Mouse (Mus musculus) CH12.LX (cell line): ENCODE measurements around the gene Zmpste24. TPM values are rescaled to one million over a fixed set of nuclear protein-coding genes. Genes with fewer than 3 reads are reported as not detected.
"Not testable (repeated sequence)": the region's sequence is repeated elsewhere in the genome, so short reads cannot be mapped to it uniquely, and the experiment has no call there.

Source experiments
- DNase-seq: peaks from one replicate; pipeline ENCODE4 v3.0.0-alpha.2; 2013; ENCODE audit errors: extremely low read depth
- H3K27ac ChIP-seq: 2 replicates; pipeline ENCODE4 v1.5.1; 2012; ENCODE audit warnings: low read depth, mild to moderate bottlenecking, control low read depth, moderate library complexity; ENCODE audit not compliant: insufficient read depth
- H3K27me3 ChIP-seq: replicated peaks from 2 replicates; pipeline ENCODE3; 2012; ENCODE audit warnings: inconsistent platforms
- H3K36me3 ChIP-seq, 2 experiments: replicated peaks in 1 of 2; 2 replicates each; pipeline versions ENCODE3 to v1.6.1; 2012; ENCODE audit warnings: inconsistent platforms in 1 of 2, low read length in 1 of 2, mild to moderate bottlenecking in 1 of 2, mixed read lengths in 1 of 2, moderate library complexity in 1 of 2; ENCODE audit not compliant: control insufficient read depth in 1 of 2, insufficient read depth in 1 of 2
- H3K4me1 ChIP-seq, 2 experiments: 2 replicates each; pipeline ENCODE4 v1.6.1; 2012; ENCODE audit warnings: inconsistent platforms in 1 of 2, moderate library complexity in 1 of 2; ENCODE audit not compliant: insufficient read depth in 2 of 2, control insufficient read depth in 1 of 2
- H3K4me2 ChIP-seq: 2 replicates; pipeline ENCODE4 v1.6.1; 2012; ENCODE audit warnings: low read depth, mild to moderate bottlenecking, control low read depth; ENCODE audit not compliant: poor library complexity, insufficient read depth, severe bottlenecking
- H3K4me3 ChIP-seq, 3 experiments: fragments of 150-350 bp in 1 of 3; sonication (generic) in 1 of 3; replicated peaks in 1 of 3; 2 replicates each; pipeline versions ENCODE3 to v1.5.1; 2011 to 2012; ENCODE audit warnings: low read depth in 2 of 3, low read length in 2 of 3, mild to moderate bottlenecking in 2 of 3, moderate library complexity in 2 of 3, control low read depth in 1 of 3, improper control_type of control experiment in 1 of 3, inconsistent platforms in 1 of 3, mixed read lengths in 1 of 3; ENCODE audit not compliant: poor library complexity in 1 of 3
- H3K79me2 ChIP-seq: replicated peaks from 2 replicates; pipeline ENCODE4 v1.6.1; 2012; ENCODE audit warnings: mild to moderate bottlenecking, moderate library complexity; ENCODE audit not compliant: control insufficient read depth, poor library complexity, insufficient read depth, severe bottlenecking; ENCODE audit errors: extremely low read depth
- H3K9ac ChIP-seq: 2 replicates; pipeline ENCODE4 v1.6.1; 2012; ENCODE audit warnings: low read depth, mild to moderate bottlenecking, control low read depth, moderate library complexity; ENCODE audit not compliant: insufficient read depth
- H3K9me3 ChIP-seq: replicated peaks from 2 replicates; pipeline ENCODE3; 2012; ENCODE audit warnings: low read length, inconsistent platforms, mixed read lengths
- CTCF ChIP-seq, 2 experiments: IDR thresholded peaks in 1 of 2; conservative IDR thresholded peaks in 1 of 2; 2 replicates each; pipeline ENCODE4 v1.5.1; 2011 to 2012; ENCODE audit warnings: low read depth in 2 of 2, low read length in 2 of 2, improper control_type of control experiment in 1 of 2, inconsistent platforms in 1 of 2, mild to moderate bottlenecking in 1 of 2, moderate library complexity in 1 of 2
- ELF1 ChIP-seq: IDR thresholded peaks from 2 replicates; pipeline ENCODE4 v1.6.1; 2014; ENCODE audit warnings: low read depth, mild to moderate bottlenecking, inconsistent platforms, low read length, improper control_type of control experiment
- GABPA ChIP-seq: IDR thresholded peaks from 2 replicates; pipeline ENCODE4 v1.6.1; 2012; ENCODE audit warnings: low read depth, low read length, improper control_type of control experiment, inconsistent platforms; ENCODE audit not compliant: insufficient replicate concordance
- HCFC1 ChIP-seq: IDR thresholded peaks from 2 replicates; pipeline ENCODE4 v1.6.1; 2012; ENCODE audit warnings: low read depth, mild to moderate bottlenecking, inconsistent platforms, low read length, improper control_type of control experiment
- IRF4 ChIP-seq: IDR thresholded peaks from 2 replicates; pipeline ENCODE4 v1.6.1; 2014; ENCODE audit warnings: low read depth, mild to moderate bottlenecking, inconsistent platforms, low read length, improper control_type of control experiment
- JUND ChIP-seq: conservative IDR thresholded peaks from 2 replicates; pipeline ENCODE4 v1.6.1; 2011; ENCODE audit warnings: low read depth, low read length, improper control_type of control experiment
- MAFK ChIP-seq: IDR thresholded peaks from 2 replicates; pipeline ENCODE4 v1.6.1; 2011; ENCODE audit warnings: low read length, improper control_type of control experiment; ENCODE audit not compliant: insufficient replicate concordance
- MAZ ChIP-seq: IDR thresholded peaks from 2 replicates; pipeline ENCODE4 v1.6.1; 2012; ENCODE audit warnings: low read depth, mild to moderate bottlenecking, inconsistent platforms, low read length, improper control_type of control experiment, moderate library complexity
- MEF2A ChIP-seq: IDR thresholded peaks from 2 replicates; pipeline ENCODE4 v1.6.1; 2014; ENCODE audit warnings: low read depth, mild to moderate bottlenecking, inconsistent platforms, low read length, improper control_type of control experiment, borderline replicate concordance
- RAD21 ChIP-seq: IDR thresholded peaks from 2 replicates; pipeline ENCODE4 v1.6.1; 2011; ENCODE audit warnings: low read depth, mild to moderate bottlenecking, low read length, improper control_type of control experiment, moderate library complexity
- SIN3A ChIP-seq: IDR thresholded peaks from 2 replicates; pipeline ENCODE4 v1.6.1; 2012; ENCODE audit warnings: low read length, improper control_type of control experiment, inconsistent platforms
- SMC3 ChIP-seq: IDR thresholded peaks from 2 replicates; pipeline ENCODE4 v1.6.1; 2011; ENCODE audit warnings: low read depth, low read length, improper control_type of control experiment
- UBTF ChIP-seq: IDR thresholded peaks from 2 replicates; pipeline ENCODE4 v1.6.1; 2012; ENCODE audit warnings: low read depth, mild to moderate bottlenecking, inconsistent platforms, low read length, improper control_type of control experiment, moderate library complexity
- ZC3H11A ChIP-seq: IDR thresholded peaks from 2 replicates; pipeline ENCODE4 v1.6.1; 2012; ENCODE audit warnings: low read depth, mild to moderate bottlenecking, inconsistent platforms, low read length, improper control_type of control experiment
- ZMIZ1 ChIP-seq: IDR thresholded peaks from 2 replicates; pipeline ENCODE4 v1.6.1; 2012; ENCODE audit warnings: low read depth, mild to moderate bottlenecking, inconsistent platforms, low read length, improper control_type of control experiment
- dilution Hi-C: fragments of 300-500 bp; cut with MboI; formaldehyde crosslinking; loops from 2 replicates; pipeline ENCODE4 v1.14.3; 2020; ENCODE audit warnings: low sequenced_read_pairs; ENCODE audit not compliant: extremely low pct_unique_long_range_greater_than_20kb, extremely low pct_ligation_motif_present
- in situ Hi-C: fragments of 300-500 bp; cut with MboI; formaldehyde crosslinking; loops from 3 replicates; pipeline ENCODE4 v1.14.3; 2019; ENCODE audit warnings: low sequenced_read_pairs, low pct_ligation_motif_present, low pct_unique_long_range_greater_than_20kb, mixed read lengths
- polyA plus RNA-seq: library from polyadenylated mRNA; unstranded; fragments of >175 nt; gene quantifications from 2 replicates; pipeline ENCODE4 v1.2.1, GENCODE M21; 2012; ENCODE audit warnings: low read depth; ENCODE audit not compliant: insufficient read length
- total RNA-seq, 2 experiments: library from RNA; depleted of rRNA; stranded (reverse); fragments of 300-350 nt in 1 of 2; fragments of >200 nt in 1 of 2; gene quantifications; 2 replicates each; pipeline ENCODE4 v1.2.3; 2012 to 2014

The Zmpste24 gene
- total and polyA plus RNA-seq, 3 experiments = 22.3 to 59.1 (median 55.7) TPM

DNA sequence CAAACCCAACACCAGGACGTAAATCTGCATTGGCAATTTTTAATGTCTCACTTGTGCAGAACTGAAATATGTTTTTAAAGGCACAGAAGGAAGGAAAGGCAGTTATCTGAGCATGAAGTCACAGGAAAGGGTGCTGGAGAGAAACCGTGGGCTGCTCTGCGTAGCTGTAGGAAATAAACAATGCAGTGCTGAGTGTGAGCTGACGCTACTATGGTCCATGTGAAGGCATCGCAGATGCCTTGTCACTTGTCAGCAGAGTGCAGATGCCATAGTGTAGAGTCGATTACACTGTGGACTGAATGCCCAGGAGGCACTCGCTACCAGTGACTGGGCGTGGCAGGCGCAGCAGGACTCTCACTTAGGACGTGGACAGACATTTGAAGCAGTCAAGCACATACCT, 38.8 kb downstream of the Zmpste24 start:
- H3K4me1 ChIP-seq, H3K9ac ChIP-seq, DNase-seq, H3K27me3 ChIP-seq, H3K79me2 ChIP-seq, dilution Hi-C loops, H3K4me3 ChIP-seq, in situ Hi-C loops, H3K27ac ChIP-seq, H3K4me2 ChIP-seq, H3K9me3 ChIP-seq: not testable (repeated sequence)
- H3K36me3 ChIP-seq = peaks cover 24 to 65% of the 10 kb centered on the region in 2 experiments

DNA sequence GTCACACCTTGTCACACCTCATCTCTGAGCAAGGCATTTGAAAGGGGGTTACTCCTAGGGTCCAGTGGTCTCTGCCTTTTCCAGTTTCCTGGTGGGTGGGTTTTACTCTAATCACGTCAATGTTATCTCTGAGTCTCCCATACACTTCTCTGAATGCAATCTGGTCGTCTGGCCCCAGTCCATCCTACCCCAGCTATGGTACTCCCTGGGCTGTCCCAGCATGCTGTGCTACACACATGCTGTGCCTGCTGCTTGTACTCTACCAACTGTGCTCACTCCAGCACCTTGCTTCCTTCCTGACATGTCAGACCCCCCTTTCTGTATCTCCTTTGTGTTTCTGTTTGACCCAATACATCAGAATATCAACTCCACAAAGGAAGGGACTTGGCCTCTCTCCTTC, 41.0 kb downstream of the Zmpste24 start:
- dilution Hi-C loops (no loop called here), in situ Hi-C loops (no loop called here)
- Histone ChIP-seq H3K27me3 (no peaks in the 10 kb centered on the region), H3K4me1 (peaks cover 0 to 3% of the 10 kb centered on the region in 2 experiments; a peak in 1 of 4 replicates), H3K36me3 (peaks cover 15 to 45% of the 10 kb centered on the region in 2 experiments), H3K79me2 (no peaks in the 10 kb centered on the region), H3K27ac (no peak overlapping the region), H3K9ac (no peak overlapping the region), H3K9me3 (no peaks in the 10 kb centered on the region), H3K4me2 (no peak overlapping the region), H3K4me3 (no peak overlapping the region)
- TF ChIP-seq SMC3 (no peak), UBTF (no peak), ZC3H11A (no peak), MAFK (no peak), MEF2A (no peak), SIN3A (no peak), GABPA (no peak), ZMIZ1 (no peak), ELF1 (no peak)
- DNase-seq = no peak

GRCm38 (mm10) chr4:121056342-121056741, 41.7 kb downstream of the Zmpste24 start:
- H3K4me1 ChIP-seq = peaks cover 0 to 6% of the 10 kb centered on the region in 2 experiments; a peak in 1 of 4 replicates
- in situ Hi-C loops (no loop called here), dilution Hi-C loops (no loop called here)
- no peaks in the 10 kb centered on the region for H3K79me2 ChIP-seq
- DNase-seq = peak; percentile 21
- TF ChIP-seq JUND (no peak), CTCF (conservative IDR thresholded peaks at IDR 0.05 in 1 of 2, IDR thresholded peaks at IDR 0.05 in 1 of 2; ENCODE audit: low read depth in 2 of 2, low read length in 2 of 2) (peak; percentile 67 to 68), HCFC1 (no peak), IRF4 (no peak), SMC3 (peak; percentile 38), MAZ (no peak), RAD21 (peak; percentile 4)
- TF ChIP-seq, all 38 proteins: peak for 3
- no peaks in the 10 kb centered on the region for H3K9me3 ChIP-seq
- H3K9ac ChIP-seq = no peak overlapping the region
- H3K27ac ChIP-seq = no peak overlapping the region
- no peak overlapping the region for H3K4me2 ChIP-seq
- peaks cover 15 to 40% of the 10 kb centered on the region in 2 experiments for H3K36me3 ChIP-seq
- H3K4me3 ChIP-seq = no peak overlapping the region
- H3K27me3 ChIP-seq = no peaks in the 10 kb centered on the region
